Mouse (Mus musculus) spleen, adult 2 months (tissue): ENCODE data around the gene Slc16a1.

Experiments used
- CTCF ChIP-seq: fragments of 200-500 bp; IDR thresholded peaks from 2 replicates; pipeline ENCODE4 v1.5.1; 2011; ENCODE audit warnings: mild to moderate bottlenecking, inconsistent platforms; ENCODE audit not compliant: insufficient read depth, insufficient read length, insufficient replicate concordance; ENCODE audit errors: extremely low read depth
- POLR2A ChIP-seq: fragments of 200-500 bp; IDR thresholded peaks from 2 replicates; pipeline ENCODE4 v1.6.1; 2011; ENCODE audit warnings: low read depth, low read length, inconsistent platforms

GRCm38 (mm10) chr3:104701761-104702160, 63.3 kb downstream of the Slc16a1 start:
- TF ChIP-seq CTCF: no peak
- TF ChIP-seq POLR2A: no peak
